Mouse (Mus musculus): Measurements from ENCODE around the gene Atf7ip.

Atf7ip gene

DNA sequence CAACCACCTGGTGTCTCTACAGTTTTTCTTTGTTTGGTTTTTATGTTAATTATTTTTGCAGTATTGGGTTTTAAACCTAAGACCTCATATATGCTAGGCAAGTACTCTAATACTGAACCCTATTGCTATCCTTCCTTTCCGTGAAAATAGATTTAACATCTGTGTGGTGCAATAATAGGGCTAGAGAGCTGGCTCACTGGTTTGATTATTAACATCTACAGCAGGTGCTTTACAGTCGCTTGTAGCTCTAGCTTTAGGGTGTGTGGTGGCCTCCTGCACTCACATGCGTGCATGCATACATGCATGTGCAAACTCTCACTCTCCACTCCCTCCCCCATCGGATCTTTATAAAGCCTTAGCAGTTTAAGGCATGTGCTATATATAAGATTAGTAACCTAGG is 19.6 kb downstream of the Atf7ip start:
- no peak for DNase-seq

GRCm38 (mm10) chr6:136529156-136529555 is 23.2 kb downstream of the Atf7ip start:
- no peak for DNase-seq

- peak; percentile 54 for DNase-seq
Observed at GRCm38 (mm10) chr6:136531792-136532230, 25.8 kb downstream of the Atf7ip start.

- peak; percentile 91 for DNase-seq
Observed at GRCm38 (mm10) chr6:136532535-136533291, 26.7 kb downstream of the Atf7ip start.

DNA sequence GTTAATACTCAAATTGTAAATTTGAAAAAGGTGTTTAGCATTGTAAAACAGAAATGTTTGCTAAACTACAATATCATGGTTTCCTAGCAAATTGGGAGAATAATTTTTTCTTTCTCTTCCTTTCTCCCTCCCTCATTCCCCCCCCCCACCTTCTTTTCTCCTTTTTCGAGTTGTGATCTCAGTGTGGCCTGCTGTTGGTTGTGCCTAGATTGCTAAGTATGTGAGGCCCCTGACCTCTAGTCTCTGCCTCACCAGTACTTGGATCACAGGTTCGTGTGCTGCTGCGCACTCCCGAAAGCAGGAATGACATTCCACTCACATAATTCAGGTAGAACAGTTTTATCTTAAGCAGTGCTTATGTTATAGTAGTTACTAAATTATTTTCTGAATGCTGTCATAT is 27.8 kb downstream of the Atf7ip start:
- DNase-seq, result no peak

- no peak for DNase-seq
Observed at GRCm38 (mm10) chr6:136534444-136534843, 28.5 kb downstream of the Atf7ip start.

- DNase-seq, result no peak
Observed at GRCm38 (mm10) chr6:136535176-136535575, 29.2 kb downstream of the Atf7ip start.

DNA sequence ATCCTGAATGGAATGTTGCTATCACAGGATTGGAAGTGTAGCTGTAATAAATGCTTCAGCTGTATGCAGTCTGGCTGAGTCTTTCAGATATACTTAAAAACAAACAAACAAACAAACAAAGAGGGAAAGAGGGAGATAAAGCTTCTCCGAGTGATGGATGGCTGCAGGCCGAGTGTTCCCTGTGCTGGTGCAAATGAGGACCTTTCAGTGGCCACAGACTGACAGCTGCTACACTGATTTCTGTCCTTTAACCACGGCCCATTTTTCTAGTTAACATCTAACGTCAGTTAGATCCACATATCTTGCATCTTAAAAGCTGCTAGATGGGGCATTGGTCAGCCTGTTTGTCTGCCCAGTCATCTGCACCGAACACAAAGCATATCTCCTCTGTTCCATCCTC is 30.2 kb downstream of the Atf7ip start:
- no peak for DNase-seq

DNA sequence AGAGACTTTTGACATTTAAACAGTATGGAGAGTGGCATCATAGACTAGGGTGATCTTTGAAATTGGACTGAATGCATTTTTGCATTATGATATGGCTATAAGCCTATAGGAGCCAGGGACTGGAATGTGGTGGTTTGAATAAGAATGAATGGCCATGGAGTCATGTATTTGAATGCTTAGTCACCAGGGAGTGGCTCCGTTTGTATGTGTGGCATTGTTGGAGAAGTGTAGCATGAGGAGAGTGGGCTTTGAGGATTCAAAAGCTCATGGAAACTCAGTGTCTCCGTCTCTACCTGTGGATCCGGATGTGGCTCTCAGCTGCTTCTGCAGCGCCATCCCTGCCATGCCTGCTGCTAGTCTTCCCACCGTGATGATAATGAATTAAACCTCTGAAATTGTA is 35.4 kb downstream of the Atf7ip start:
- DNase-seq, result no peak

- no peak for DNase-seq
Observed at GRCm38 (mm10) chr6:136542105-136542504, 36.1 kb downstream of the Atf7ip start.

DNA sequence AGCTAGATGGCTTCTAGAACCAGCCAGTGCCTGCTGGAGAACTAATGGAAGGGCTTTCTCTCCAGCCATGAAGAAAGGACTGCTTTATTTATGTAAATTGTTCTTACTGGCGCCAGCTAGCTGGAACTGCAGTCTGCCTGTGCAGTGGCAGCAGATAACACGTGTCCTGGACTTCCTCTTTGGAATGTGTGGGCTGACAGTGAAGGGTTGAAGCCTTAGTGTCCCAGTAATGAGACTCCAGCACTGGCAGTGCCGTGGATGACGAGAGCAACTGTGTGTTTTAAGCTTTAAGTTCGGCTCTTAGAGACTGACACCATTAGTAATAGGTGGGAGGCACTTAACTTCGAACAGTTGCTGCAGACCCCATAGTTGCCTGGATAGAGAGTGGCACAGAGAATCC is 37.2 kb downstream of the Atf7ip start:
- DNase-seq, result peak; percentile 77

DNA sequence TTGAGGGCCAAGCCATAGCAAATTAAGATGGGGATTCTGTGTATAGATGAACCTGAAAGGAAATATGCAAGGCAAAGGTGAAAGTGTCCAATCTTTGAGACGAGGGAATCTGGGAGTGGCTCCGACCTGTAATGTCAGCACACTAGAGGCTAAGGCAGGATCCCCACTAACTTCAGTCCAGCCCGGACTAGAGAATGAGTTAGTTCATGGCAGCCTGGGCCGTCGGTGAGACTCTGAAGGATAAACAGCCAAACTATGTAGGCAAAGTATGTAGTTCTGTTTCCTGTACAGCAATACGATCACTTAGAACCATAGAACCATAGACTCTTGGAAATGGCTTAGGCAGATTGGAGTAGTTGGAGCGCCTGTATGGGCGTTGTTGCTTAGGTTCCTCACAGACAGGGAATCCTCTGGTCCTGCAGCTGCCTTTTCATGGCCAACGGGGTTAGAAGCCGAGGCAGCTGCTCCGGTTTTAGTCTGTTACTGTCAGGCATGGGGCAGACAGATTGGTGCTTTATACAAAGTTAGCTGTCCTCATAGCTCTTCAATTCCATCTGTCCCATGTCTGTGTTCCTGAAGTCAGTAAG is 39.4 kb downstream of the Atf7ip start:
- no peak for DNase-seq

GRCm38 (mm10) chr6:136546286-136546685 is 40.3 kb downstream of the Atf7ip start:
- DNase-seq, result no peak

DNA sequence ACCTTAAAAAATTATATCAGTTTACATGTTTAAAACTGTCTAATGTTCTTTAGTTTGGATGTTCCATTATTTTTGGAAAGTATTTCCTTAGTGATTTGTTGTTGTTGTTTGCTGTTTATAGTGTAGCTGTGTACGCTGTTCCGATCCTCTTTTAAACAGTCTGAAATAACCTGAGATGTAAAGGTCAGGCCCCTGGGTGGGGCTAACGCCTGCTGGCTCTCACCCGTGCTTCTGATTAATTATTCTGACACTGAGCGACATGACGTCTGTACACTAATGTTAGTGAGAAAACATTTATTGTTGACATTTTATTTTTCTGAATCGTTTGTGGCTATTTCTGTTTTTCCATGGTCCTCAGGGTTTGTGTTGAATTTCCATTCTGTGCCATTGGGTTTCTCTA is 41.0 kb downstream of the Atf7ip start:
- no peak for DNase-seq

DNA sequence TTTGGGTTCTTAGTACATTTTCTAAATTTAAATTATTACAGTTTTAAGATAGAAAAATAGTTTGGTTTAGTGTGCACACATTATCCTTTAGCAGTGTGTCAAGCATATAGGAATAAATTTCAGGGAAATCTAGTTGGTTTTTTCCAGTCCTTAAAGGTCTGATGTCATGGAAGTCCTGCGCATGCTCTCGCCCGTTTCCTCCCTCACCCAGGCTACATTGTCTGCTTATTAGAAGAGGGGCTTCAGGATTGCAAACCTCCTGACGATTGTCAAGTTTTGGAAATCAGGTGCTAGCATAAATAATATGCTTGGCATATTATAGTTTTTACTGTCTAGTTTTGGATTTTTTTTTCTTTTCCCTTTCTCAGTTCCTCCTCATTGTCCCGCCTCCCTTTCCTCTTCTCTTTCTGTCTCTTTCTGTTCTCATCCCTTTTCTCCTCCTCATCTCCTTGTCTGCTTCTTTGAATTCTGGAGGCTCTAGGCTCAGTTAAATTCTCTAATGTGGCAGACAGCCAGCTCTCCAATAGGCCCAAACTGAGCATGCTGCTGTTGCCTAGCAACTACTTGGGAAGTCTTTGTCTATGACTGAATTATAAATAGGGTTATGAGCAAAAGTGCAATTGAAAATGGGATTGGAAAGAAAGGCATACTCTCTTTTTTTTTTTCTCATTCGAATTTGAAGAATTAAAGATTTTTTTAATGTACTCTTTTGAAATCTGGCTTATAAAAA is 42.2 kb downstream of the Atf7ip start:
- DNase-seq, result peak; percentile 81

DNA sequence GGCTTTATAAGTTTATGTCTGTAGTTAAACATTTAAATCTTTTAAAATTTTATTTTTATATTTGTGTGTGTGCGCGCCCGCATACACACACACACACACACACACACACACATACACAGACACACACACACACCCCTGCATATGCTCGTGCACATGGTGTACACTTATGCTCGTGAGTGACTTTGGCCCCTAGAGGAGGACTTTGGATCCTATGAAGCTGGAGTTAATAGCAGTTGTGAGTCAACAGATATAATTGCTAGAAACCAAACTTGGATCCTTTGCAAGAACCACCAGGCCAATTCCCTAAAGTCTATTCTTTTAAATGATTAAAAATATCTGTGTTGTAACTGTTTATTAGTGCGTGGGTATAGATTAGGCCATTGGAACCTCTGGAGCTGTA is 42.8 kb downstream of the Atf7ip start:
- DNase-seq, result no peak

- DNase-seq, result no peak
Observed at GRCm38 (mm10) chr6:136549606-136550005, 43.6 kb downstream of the Atf7ip start.

DNA sequence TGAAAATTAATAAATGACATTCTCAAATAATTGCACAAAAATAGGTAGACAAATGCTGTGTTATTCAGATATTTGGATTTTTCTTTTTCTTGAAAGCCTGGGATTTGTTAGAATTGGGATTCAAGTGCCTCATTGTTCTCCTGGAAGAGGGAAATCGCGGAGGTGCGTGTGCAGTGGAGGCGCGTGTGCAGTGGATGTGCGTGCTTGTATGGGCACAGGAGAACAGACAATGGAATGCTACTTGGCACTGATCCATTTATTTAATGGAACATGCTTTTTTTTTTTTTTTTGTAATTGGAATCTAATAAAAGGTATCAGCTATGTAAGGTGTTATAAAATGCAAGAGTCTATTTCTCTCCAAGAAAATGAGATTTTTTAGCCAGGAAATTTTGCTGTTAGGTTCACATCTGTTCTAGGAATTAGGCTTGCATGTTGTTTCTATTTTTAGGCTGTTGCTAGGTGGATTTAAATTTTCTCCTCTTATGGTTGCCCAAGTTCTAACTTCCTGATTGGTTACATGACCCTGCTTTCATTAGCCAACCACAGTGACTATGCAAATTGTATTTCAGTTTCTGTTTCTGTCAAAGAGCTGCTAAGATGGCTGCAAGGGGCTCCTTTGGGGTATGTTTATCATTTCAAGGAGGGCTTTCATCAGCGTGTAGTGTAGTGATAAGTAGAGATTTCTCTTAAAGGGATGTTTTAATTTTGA is 44.8 kb downstream of the Atf7ip start:
- no peak for DNase-seq

GRCm38 (mm10) chr6:136551550-136552109 is 45.7 kb downstream of the Atf7ip start:
- no peak for DNase-seq

GRCm38 (mm10) chr6:136553156-136553555 is 47.2 kb downstream of the Atf7ip start:
- no peak for DNase-seq

GRCm38 (mm10) chr6:136553767-136554569 is 48.0 kb downstream of the Atf7ip start:
- peak; percentile 68 for DNase-seq
